Mouse (Mus musculus): ENCODE results near the gene Uggt1. TPM values are rescaled to one million over a fixed set of nuclear protein-coding genes. Genes with fewer than 3 reads are reported as not detected.

The Uggt1 gene
- polyA plus RNA-seq, 2 experiments, result 5.8 to 25.5 TPM

DNA sequence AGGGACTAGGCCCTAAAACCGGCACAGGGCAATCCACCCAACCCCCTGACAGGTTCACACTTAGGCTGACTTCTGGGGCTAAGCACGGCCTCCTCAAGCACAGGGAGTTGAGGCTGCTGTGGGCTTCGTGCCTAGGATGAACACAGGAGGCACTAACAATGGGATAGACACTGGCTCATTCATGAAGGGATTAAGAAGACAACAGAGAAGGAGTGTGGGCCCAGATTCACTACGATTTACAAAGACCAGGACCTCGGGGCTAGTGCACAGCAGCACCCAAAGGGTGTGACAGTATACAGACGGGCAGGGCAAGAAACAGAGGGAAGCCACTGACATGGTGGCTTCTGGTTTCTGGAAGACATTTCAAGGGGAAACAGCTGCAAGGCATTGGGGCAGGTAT lies 4.3 kb downstream of the Uggt1 start:
- Histone ChIP-seq H3K4me2 (ENCODE audit: low read depth) (no peak overlapping the region), H3K27ac (no peak overlapping the region), H3K36me3 (replicated peaks; ENCODE audit: control insufficient read depth, insufficient read depth, low read depth) (no peaks in the 10 kb centered on the region), H3K27me3 (ENCODE audit: control insufficient read depth, insufficient read depth, low read length) (no peaks in the 10 kb centered on the region), H3K9me3 (ENCODE audit: control insufficient read depth, low read length) (no peaks in the 10 kb centered on the region), H3K4me1 (replicated peaks; ENCODE audit: control insufficient read depth in 2 of 2, insufficient read depth in 2 of 2, low read length in 1 of 2) (peaks cover 5 to 11% of the 10 kb centered on the region in 2 experiments), H3K9ac (replicated peaks) (no peak overlapping the region), H3K4me3 (ENCODE audit: insufficient read depth in 1 of 2, low read depth in 2 of 2, low read length in 2 of 2) (no peak overlapping the region)
- 70% methylated on average over 6 of the region's 6 CpGs for WGBS (ENCODE audit: insufficient replicate concordance)
- TF ChIP-seq EP300 (IDR thresholded peaks at IDR 0.05; ENCODE audit: low read depth), result no peak
- TF ChIP-seq CTCF (IDR thresholded peaks at IDR 0.05; ENCODE audit: low read depth), result no peak
- no peak for DNase-seq (ENCODE audit: low read depth in 3 of 3, low spot score in 3 of 3)
- no peak for ATAC-seq (ENCODE audit: insufficient read depth)

DNA sequence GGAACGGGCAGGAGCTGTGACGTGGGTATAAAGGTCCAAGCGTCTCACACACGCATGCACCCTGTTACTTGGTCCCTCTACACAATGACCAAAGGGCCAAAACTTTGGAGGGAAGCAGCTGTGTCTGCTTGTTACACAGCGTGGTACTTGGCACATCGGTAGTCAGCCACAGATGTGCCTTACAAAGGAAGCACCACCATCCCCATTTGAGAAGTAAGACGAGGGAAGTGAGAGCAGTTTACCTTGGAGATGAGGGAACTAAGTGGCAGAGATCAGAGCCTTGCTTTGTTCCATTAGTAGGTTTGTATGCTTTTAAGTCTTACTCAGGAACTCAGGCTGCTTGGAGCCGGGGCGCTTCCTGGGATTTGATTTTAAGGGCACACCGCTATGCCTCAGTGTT lies 5.1 kb downstream of the Uggt1 start:
- no peak overlapping the region for H3K4me2 ChIP-seq (ENCODE audit: low read depth)
- no peak for TF ChIP-seq CTCF (IDR thresholded peaks at IDR 0.05; ENCODE audit: low read depth)
- no peak for TF ChIP-seq EP300 (IDR thresholded peaks at IDR 0.05; ENCODE audit: low read depth)
- H3K36me3 ChIP-seq (replicated peaks; ENCODE audit: control insufficient read depth, insufficient read depth, low read depth), result no peaks in the 10 kb centered on the region; the same call in 1 of the 2 replicates
- WGBS (ENCODE audit: insufficient replicate concordance), result 77% methylated on average over 10 of the region's 10 CpGs
- ATAC-seq (ENCODE audit: insufficient read depth) (no peak), DNase-seq (ENCODE audit: low read depth in 3 of 3, low spot score in 3 of 3) (no peak)
- no peak overlapping the region for H3K4me3 ChIP-seq (ENCODE audit: insufficient read depth in 1 of 2, low read depth in 2 of 2, low read length in 2 of 2)
- H3K9me3 ChIP-seq (ENCODE audit: control insufficient read depth, low read length), result no peaks in the 10 kb centered on the region
- H3K27ac ChIP-seq, result no peak overlapping the region
- H3K9ac ChIP-seq (replicated peaks), result no peak overlapping the region
- H3K4me1 ChIP-seq (replicated peaks; ENCODE audit: control insufficient read depth in 2 of 2, insufficient read depth in 2 of 2, low read length in 1 of 2), result peaks cover 5 to 11% of the 10 kb centered on the region in 2 experiments
- no peaks in the 10 kb centered on the region for H3K27me3 ChIP-seq (ENCODE audit: control insufficient read depth, insufficient read depth, low read length)

- TF ChIP-seq CTCF (IDR thresholded peaks at IDR 0.05; ENCODE audit: low read depth), result no peak
- no peak for TF ChIP-seq EP300 (IDR thresholded peaks at IDR 0.05; ENCODE audit: low read depth)
- no peaks in the 10 kb centered on the region for H3K9me3 ChIP-seq (ENCODE audit: control insufficient read depth, low read length)
- H3K9ac ChIP-seq (replicated peaks), result no peak overlapping the region
- H3K4me3 ChIP-seq (ENCODE audit: insufficient read depth in 1 of 2, low read depth in 2 of 2, low read length in 2 of 2), result no peak overlapping the region
- H3K27ac ChIP-seq, result no peak overlapping the region
- WGBS (ENCODE audit: insufficient replicate concordance), result 50% methylated on average over 2 of the region's 2 CpGs
- H3K36me3 ChIP-seq (replicated peaks; ENCODE audit: control insufficient read depth, insufficient read depth, low read depth), result peaks cover 10% of the 10 kb centered on the region
- H3K4me1 ChIP-seq (replicated peaks; ENCODE audit: control insufficient read depth in 2 of 2, insufficient read depth in 2 of 2, low read length in 1 of 2), result no peaks in the 10 kb centered on the region
- ATAC-seq (ENCODE audit: insufficient read depth) (no peak), DNase-seq (ENCODE audit: low read depth in 3 of 3, low spot score in 3 of 3) (no peak)
- H3K27me3 ChIP-seq (ENCODE audit: control insufficient read depth, insufficient read depth, low read length), result no peaks in the 10 kb centered on the region
- no peak overlapping the region for H3K4me2 ChIP-seq (ENCODE audit: low read depth)
Measured at GRCm38 (mm10) chr1:36235855-36236254, 8.7 kb downstream of the Uggt1 start.

DNA sequence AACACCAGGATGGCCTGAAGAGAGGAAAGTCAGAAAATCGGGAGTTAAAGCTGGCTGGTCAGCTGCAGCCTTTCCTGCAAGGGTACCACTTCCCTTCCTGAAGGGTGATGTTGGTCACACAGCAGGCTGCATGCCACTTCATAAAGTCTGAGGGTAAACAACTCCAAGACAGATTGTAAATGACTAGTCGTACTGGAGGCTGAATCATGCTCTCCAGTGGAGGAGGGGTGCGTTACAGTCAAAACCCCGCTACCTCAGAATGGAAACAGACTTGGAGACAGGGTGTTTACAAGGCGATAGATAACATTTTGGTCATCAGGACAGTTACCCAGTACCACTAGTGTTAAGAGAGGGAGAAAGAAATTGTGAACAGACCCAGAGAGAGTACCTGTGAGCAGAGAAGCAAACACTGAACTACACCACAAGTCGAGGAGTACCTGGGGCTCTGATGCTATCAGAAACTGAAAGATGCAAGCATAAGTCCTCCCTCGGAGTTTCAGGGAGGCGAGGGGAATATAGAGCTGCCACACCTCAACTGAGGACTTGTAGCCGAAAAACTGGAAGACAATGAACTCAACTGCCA lies 9.4 kb downstream of the Uggt1 start:
- Histone ChIP-seq H3K27ac (no peak overlapping the region), H3K9me3 (ENCODE audit: control insufficient read depth, low read length) (no peaks in the 10 kb centered on the region), H3K9ac (replicated peaks) (no peak overlapping the region), H3K4me3 (ENCODE audit: insufficient read depth in 1 of 2, low read depth in 2 of 2, low read length in 2 of 2) (no peak overlapping the region), H3K27me3 (ENCODE audit: control insufficient read depth, insufficient read depth, low read length) (no peaks in the 10 kb centered on the region), H3K4me2 (ENCODE audit: low read depth) (no peak overlapping the region), H3K4me1 (replicated peaks; ENCODE audit: control insufficient read depth in 2 of 2, insufficient read depth in 2 of 2, low read length in 1 of 2) (no peaks in the 10 kb centered on the region), H3K36me3 (replicated peaks; ENCODE audit: control insufficient read depth, insufficient read depth, low read depth) (peaks cover 10% of the 10 kb centered on the region)
- DNase-seq (ENCODE audit: low read depth in 3 of 3, low spot score in 3 of 3) (no peak), ATAC-seq (ENCODE audit: insufficient read depth) (no peak)
- 58% methylated on average over 9 of the region's 9 CpGs for whole genome bisulfite sequencing (ENCODE audit: insufficient replicate concordance)
- TF ChIP-seq EP300 (IDR thresholded peaks at IDR 0.05; ENCODE audit: low read depth) (no peak), CTCF (IDR thresholded peaks at IDR 0.05; ENCODE audit: low read depth) (no peak)

GRCm38 (mm10) chr1:36233218-36233617 lies 11.3 kb downstream of the Uggt1 start:
- 78% methylated on average over 6 of the region's 6 CpGs for WGBS (ENCODE audit: insufficient replicate concordance)
- DNase-seq (ENCODE audit: low read depth in 3 of 3, low spot score in 3 of 3) (no peak), ATAC-seq (ENCODE audit: insufficient read depth) (no peak)
- Histone ChIP-seq H3K4me1 (replicated peaks; ENCODE audit: control insufficient read depth in 2 of 2, insufficient read depth in 2 of 2, low read length in 1 of 2) (no peaks in the 10 kb centered on the region), H3K4me2 (ENCODE audit: low read depth) (no peak overlapping the region), H3K4me3 (ENCODE audit: insufficient read depth in 1 of 2, low read depth in 2 of 2, low read length in 2 of 2) (no peak overlapping the region), H3K27me3 (ENCODE audit: control insufficient read depth, insufficient read depth, low read length) (no peaks in the 10 kb centered on the region), H3K27ac (no peak overlapping the region), H3K9ac (replicated peaks) (no peak overlapping the region), H3K36me3 (replicated peaks; ENCODE audit: control insufficient read depth, insufficient read depth, low read depth) (peaks cover 19% of the 10 kb centered on the region), H3K9me3 (ENCODE audit: control insufficient read depth, low read length) (no peaks in the 10 kb centered on the region)
- no peak for TF ChIP-seq EP300 (IDR thresholded peaks at IDR 0.05; ENCODE audit: low read depth)
- TF ChIP-seq CTCF (IDR thresholded peaks at IDR 0.05; ENCODE audit: low read depth), result no peak

Data from liver, embryonic 14.5 days (tissue).